Mouse (Mus musculus) stomach, embryonic 16.5 days (tissue): Measurements from ENCODE around the gene Smtnl2. TPM values are rescaled to one million over a fixed set of nuclear protein-coding genes. Genes with fewer than 3 reads are reported as not detected.
A peak's percentile ranks its signal among the peaks of the same experiment; 100 is the strongest.

Experiments
- ATAC-seq: fragments of 200-750 bp; cut with Nextera tagmentation; 2 replicates; pipeline ENCODE4 v1.8.0; 2017; ENCODE audit warnings: moderate number of reproducible peaks, moderate TSS enrichment; ENCODE audit not compliant: insufficient read depth, low FRiP score
- H3K27ac ChIP-seq: fragments of 300-500 bp; sonication (generic); 2 replicates; pipeline ENCODE4 v1.5.1; 2014; ENCODE audit warnings: low read length
- H3K27me3 ChIP-seq: fragments of 300-500 bp; sonication (generic); 2 replicates; pipeline ENCODE4 v1.6.1; 2014; ENCODE audit warnings: low read length, control low read depth, mixed read lengths; ENCODE audit not compliant: control insufficient read depth, insufficient read depth
- H3K36me3 ChIP-seq: fragments of 300-500 bp; sonication (generic); 2 replicates; pipeline ENCODE4 v1.6.1; 2014; ENCODE audit warnings: low read length; ENCODE audit not compliant: control insufficient read depth, insufficient read depth
- H3K4me1 ChIP-seq: fragments of 300-500 bp; sonication (generic); 2 replicates; pipeline ENCODE4 v1.6.1; 2014; ENCODE audit warnings: low read length, control low read depth, mixed read lengths; ENCODE audit not compliant: control insufficient read depth, insufficient read depth
- H3K4me2 ChIP-seq: fragments of 300-500 bp; sonication (generic); 2 replicates; pipeline ENCODE4 v1.6.1; 2014; ENCODE audit warnings: low read depth, low read length, mixed read lengths
- H3K4me3 ChIP-seq: fragments of 300-500 bp; sonication (generic); replicated peaks from 2 replicates; pipeline ENCODE4 v1.5.1; 2014; ENCODE audit warnings: mild to moderate bottlenecking, low read length
- H3K9ac ChIP-seq: fragments of 300-500 bp; sonication (generic); 2 replicates; pipeline ENCODE4 v1.6.1; 2014; ENCODE audit warnings: low read length
- H3K9me3 ChIP-seq: fragments of 300-500 bp; sonication (generic); replicated peaks from 2 replicates; pipeline ENCODE4 v1.6.1; 2016; ENCODE audit warnings: low read length, control low read depth; ENCODE audit not compliant: control insufficient read depth
- WGBS: fragments of 180-500 bp; shearing (Covaris S2); extraction: QIAGEN DNeasy Blood & Tissue Kit; methylation state at CpG from one replicate; pipeline ENCODE4 v1.1.7; 2014; 5-methylcytosine and 5-hydroxymethylcytosine counted together
- polyA plus RNA-seq: library from polyadenylated mRNA; unstranded; fragments of >200 nt; fragmentation: Nextera tagmentation; extraction: Ambion mirVana; gene quantifications from 2 replicates; pipeline ENCODE4 v1.2.1, GENCODE M21; 2015

The Smtnl2 gene
- polyA plus RNA-seq, 1 experiment from 2014 or later: 46.2 TPM

- peak within 1 kb of the TSS; percentile 53 for H3K4me3 ChIP-seq
- no peak within 1 kb of the TSS for H3K27ac ChIP-seq
- 0 out of 2 replicates have a peak, but pooled peaks cover 3% of the 10 kb centered on the region for H3K4me1 ChIP-seq
- no peaks in the 10 kb centered on the region for H3K36me3 ChIP-seq
- H3K27me3 ChIP-seq: no peaks in the 10 kb centered on the region
- H3K4me2 ChIP-seq: peak within 1 kb of the TSS; percentile 95
- no peak for ATAC-seq
- 33% methylated on average over 10 of the region's 10 CpGs for WGBS
- no peaks in the 10 kb centered on the region for H3K9me3 ChIP-seq
- H3K9ac ChIP-seq: peak within 1 kb of the TSS; percentile 69
Observed at GRCm38 (mm10) chr11:72362347-72362741, 49.2 kb downstream of the Smtnl2 start, which contains the start of gene Tekt1. TSS of gene Tekt1 (minus strand) at chr11:72362442.

GRCm38 (mm10) chr11:72361385-72362346, 49.8 kb downstream of the Smtnl2 start:
- WGBS: 8% methylated on average over 42 of the region's 42 CpGs
- H3K27ac ChIP-seq: no peak overlapping the region
- peak; percentile 44; the same call in 1 of the 2 replicates for ATAC-seq

DNA sequence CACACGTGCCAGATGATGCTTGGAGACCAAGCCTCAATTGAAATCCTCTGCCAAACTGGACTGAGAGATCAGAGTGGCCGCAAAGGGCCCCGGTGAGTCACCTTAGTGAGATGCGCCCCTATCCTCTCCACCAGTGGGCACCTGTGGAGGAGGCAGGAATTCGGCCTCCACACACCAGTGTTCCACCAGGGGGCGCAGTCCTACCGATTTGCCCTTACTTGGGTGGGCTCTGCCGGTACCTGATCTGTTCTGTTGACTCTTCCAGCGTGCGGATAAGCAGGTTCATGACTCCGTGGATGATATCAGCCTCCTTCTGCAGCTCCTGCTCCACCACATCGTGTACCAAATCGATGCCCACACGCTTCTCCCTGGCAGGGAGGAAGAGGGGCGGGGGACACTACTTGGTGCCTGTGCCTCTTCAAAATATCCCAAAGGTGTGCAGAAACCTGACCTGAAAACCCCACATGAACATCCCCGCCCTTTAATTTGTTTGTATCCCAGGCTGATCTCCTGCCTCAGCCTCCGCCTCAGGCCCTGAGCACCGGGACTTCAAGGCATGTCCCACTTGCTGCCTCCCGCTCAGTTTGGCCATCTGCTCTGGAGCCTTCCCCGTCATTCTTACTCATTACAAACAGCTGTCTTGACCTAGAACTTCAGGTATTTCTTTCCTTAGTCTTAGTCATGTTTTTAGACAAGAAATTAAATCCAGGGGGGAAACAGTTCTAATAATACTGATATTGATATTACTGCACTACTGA, 56.4 kb downstream of the Smtnl2 start:
- Histone ChIP-seq H3K4me3 (peak overlapping the region; percentile 1; the same call in 1 of the 2 replicates), H3K9me3 (no peaks in the 10 kb centered on the region), H3K36me3 (no peaks in the 10 kb centered on the region), H3K27ac (no peak overlapping the region), H3K9ac (no peak overlapping the region), H3K4me2 (peak overlapping the region; percentile 34; the same call in 1 of the 2 replicates), H3K4me1 (no peaks in the 10 kb centered on the region), H3K27me3 (no peaks in the 10 kb centered on the region)
- 0 out of 2 replicates have a peak, but pooled peaks have one; percentile 25 for ATAC-seq
- 23% methylated on average over 20 of the region's 20 CpGs for WGBS

More at GRCm38 (mm10) chr11:72361385-72362346, 49.8 kb downstream of the Smtnl2 start:
- peak overlapping the region; percentile 95 for H3K4me2 ChIP-seq
- H3K9ac ChIP-seq: peak overlapping the region; percentile 69
- H3K27me3 ChIP-seq: no peaks in the 10 kb centered on the region
- 0 out of 2 replicates have a peak, but pooled peaks cover 3% of the 10 kb centered on the region for H3K4me1 ChIP-seq
- no peaks in the 10 kb centered on the region for H3K9me3 ChIP-seq
- no peaks in the 10 kb centered on the region for H3K36me3 ChIP-seq
- peak overlapping the region; percentile 53 for H3K4me3 ChIP-seq

DNA sequence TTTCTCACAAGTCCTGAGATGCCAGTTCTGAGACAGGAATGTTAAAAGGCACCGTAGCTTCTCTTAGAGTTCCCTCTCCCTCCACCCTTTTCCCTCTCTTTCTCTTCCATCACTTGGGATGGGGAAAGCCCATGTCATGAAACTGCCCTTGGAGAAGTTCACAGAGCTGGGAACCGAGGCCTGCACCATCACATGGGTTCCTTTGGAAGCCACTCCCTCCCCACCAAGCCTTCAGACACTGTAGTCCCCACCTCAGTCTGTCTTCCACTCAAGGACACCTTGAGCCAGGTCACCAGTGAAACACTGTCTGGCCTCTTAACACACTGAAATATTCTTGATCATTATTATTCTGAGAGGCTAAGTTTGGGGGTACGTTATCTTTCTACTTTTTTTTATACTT, 58.3 kb downstream of the Smtnl2 start:
- ATAC-seq: no peak
- Histone ChIP-seq H3K27ac (no peak overlapping the region), H3K4me3 (no peak overlapping the region), H3K9me3 (no peaks in the 10 kb centered on the region), H3K4me2 (no peak overlapping the region), H3K36me3 (no peaks in the 10 kb centered on the region), H3K4me1 (peaks cover 9% of the 10 kb centered on the region; the same call in 1 of the 2 replicates), H3K9ac (no peak overlapping the region), H3K27me3 (no peaks in the 10 kb centered on the region)
- WGBS: 70% methylated on average over 3 of the region's 3 CpGs

DNA sequence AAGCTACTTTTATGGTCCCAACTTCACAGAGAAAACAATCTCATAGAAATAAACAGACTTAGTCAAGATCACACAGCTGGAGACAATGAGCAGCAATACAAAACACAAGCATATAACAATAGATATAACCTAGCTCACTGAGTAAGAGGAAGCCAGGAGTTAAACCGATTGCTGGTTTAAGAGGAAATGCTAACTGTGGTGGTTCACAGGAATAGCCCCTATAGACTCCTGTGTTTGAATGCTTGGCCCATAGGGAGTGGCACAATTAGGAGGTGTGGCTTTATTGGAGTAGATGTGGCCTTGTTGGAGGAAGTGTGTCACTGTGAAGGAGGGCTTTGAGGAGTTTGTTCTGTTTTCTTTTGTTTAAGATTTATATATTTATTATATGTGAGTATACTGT, 59.2 kb downstream of the Smtnl2 start:
- H3K9ac ChIP-seq: no peak overlapping the region
- WGBS: 63% methylated on average over 1 of the region's 1 CpGs
- peaks cover 9% of the 10 kb centered on the region; the same call in 1 of the 2 replicates for H3K4me1 ChIP-seq
- H3K27me3 ChIP-seq: no peaks in the 10 kb centered on the region
- ATAC-seq: no peak
- no peak overlapping the region for H3K27ac ChIP-seq
- H3K4me2 ChIP-seq: no peak overlapping the region
- no peak overlapping the region for H3K4me3 ChIP-seq
- no peaks in the 10 kb centered on the region for H3K36me3 ChIP-seq
- H3K9me3 ChIP-seq: no peaks in the 10 kb centered on the region

GRCm38 (mm10) chr11:72349652-72350051, 61.9 kb downstream of the Smtnl2 start:
- H3K4me2 ChIP-seq: no peak overlapping the region
- no peak overlapping the region for H3K27ac ChIP-seq
- H3K9me3 ChIP-seq: no peaks in the 10 kb centered on the region
- H3K9ac ChIP-seq: no peak overlapping the region
- H3K4me3 ChIP-seq: no peak overlapping the region
- H3K36me3 ChIP-seq: no peaks in the 10 kb centered on the region
- H3K27me3 ChIP-seq: no peaks in the 10 kb centered on the region
- 23% methylated on average over 4 of the region's 4 CpGs for WGBS
- no peak for ATAC-seq
- peaks cover 9% of the 10 kb centered on the region; the same call in 1 of the 2 replicates for H3K4me1 ChIP-seq

DNA sequence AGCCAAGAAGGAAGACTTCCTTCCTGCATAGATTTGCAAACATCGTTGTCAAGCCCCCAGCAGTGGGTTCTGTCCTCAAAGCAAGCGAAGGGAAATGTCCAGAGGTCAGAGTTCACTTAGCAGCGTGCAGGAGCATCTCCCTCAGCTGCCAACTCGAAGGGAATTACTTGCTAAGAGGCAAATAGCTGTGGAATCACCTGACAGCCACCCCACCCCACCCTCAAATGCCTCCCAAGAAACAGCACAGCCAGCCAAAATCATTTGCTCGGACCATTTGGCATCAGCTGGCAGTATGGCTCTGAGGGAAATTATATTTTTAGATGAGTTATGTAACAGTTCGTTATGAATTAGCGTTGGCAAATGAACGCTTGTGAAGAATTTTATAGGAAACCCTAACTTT, 62.5 kb downstream of the Smtnl2 start:
- no peak overlapping the region for H3K9ac ChIP-seq
- no peak overlapping the region for H3K4me2 ChIP-seq
- no peak for ATAC-seq
- H3K4me1 ChIP-seq: peaks cover 9% of the 10 kb centered on the region; the same call in 1 of the 2 replicates
- no peaks in the 10 kb centered on the region for H3K27me3 ChIP-seq
- WGBS: 38% methylated on average over 8 of the region's 8 CpGs
- no peaks in the 10 kb centered on the region for H3K36me3 ChIP-seq
- no peak overlapping the region for H3K4me3 ChIP-seq
- no peak overlapping the region for H3K27ac ChIP-seq
- H3K9me3 ChIP-seq: no peaks in the 10 kb centered on the region

DNA sequence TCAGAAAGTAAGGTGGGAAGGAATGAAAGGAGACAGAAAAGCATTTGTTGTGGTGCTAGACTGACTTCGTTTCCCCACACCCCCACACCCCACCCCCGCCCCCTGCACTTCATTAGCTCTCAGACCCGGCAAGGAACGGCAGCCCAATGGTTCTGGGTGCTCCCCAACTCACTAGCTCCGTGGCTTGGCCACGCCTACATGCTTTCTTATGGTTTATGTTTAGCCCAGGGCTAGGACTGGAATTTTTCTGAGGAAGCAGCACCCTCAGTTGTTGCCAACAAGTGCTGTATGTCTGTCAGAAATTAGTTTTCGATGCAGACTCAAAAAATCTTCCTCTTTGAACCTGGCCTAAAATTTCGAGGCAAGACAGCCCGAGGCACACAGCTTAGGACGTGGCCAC, 63.0 kb downstream of the Smtnl2 start:
- Histone ChIP-seq H3K4me2 (no peak overlapping the region), H3K4me1 (peaks cover 9% of the 10 kb centered on the region; the same call in 1 of the 2 replicates), H3K27ac (no peak overlapping the region), H3K36me3 (no peaks in the 10 kb centered on the region), H3K27me3 (no peaks in the 10 kb centered on the region), H3K9me3 (no peaks in the 10 kb centered on the region), H3K9ac (no peak overlapping the region), H3K4me3 (no peak overlapping the region)
- no peak for ATAC-seq
- WGBS: 42% methylated on average over 10 of the region's 10 CpGs
